Mouse (Mus musculus) heart, embryonic 11.5 days (tissue): ENCODE data around the gene 1700122O11Rik. TPM values are rescaled to one million over a fixed set of nuclear protein-coding genes. Genes with fewer than 3 reads are reported as not detected.

ENCODE experiments used
- ATAC-seq: fragments of 200-750 bp; cut with Nextera tagmentation; replicated peaks from 2 replicates; pipeline ENCODE4 v1.8.0; 2017; ENCODE audit warnings: moderate library complexity; ENCODE audit not compliant: insufficient number of reproducible peaks, low FRiP score, low TSS enrichment
- H3K27ac ChIP-seq: fragments of 300-500 bp; sonication (generic); 2 replicates; pipeline ENCODE4 v1.5.1; 2014; ENCODE audit warnings: mild to moderate bottlenecking, low read depth, low read length
- H3K27me3 ChIP-seq: fragments of 300-500 bp; sonication (generic); 2 replicates; pipeline ENCODE4 v1.6.1; 2014; ENCODE audit warnings: mild to moderate bottlenecking, low read length, mixed read lengths; ENCODE audit not compliant: control insufficient read depth, insufficient read depth
- H3K36me3 ChIP-seq: fragments of 300-500 bp; sonication (generic); 2 replicates; pipeline ENCODE4 v1.6.1; 2014; ENCODE audit warnings: mild to moderate bottlenecking, low read length, moderate library complexity, mixed read lengths; ENCODE audit not compliant: control insufficient read depth, insufficient read depth
- H3K4me1 ChIP-seq: fragments of 300-500 bp; sonication (generic); 2 replicates; pipeline ENCODE4 v1.6.1; 2014; ENCODE audit warnings: low read length; ENCODE audit not compliant: control insufficient read depth, insufficient read depth
- H3K4me2 ChIP-seq: fragments of 300-500 bp; sonication (generic); 2 replicates; pipeline ENCODE4 v1.6.1; 2014; ENCODE audit warnings: mild to moderate bottlenecking, moderate library complexity
- H3K4me3 ChIP-seq: fragments of 300-500 bp; sonication (generic); 2 replicates; pipeline ENCODE4 v1.5.1; 2014; ENCODE audit warnings: low read depth, low read length
- H3K9ac ChIP-seq: fragments of 300-500 bp; sonication (generic); 2 replicates; pipeline ENCODE4 v1.6.1; 2014; ENCODE audit warnings: mild to moderate bottlenecking, low read depth, low read length, moderate library complexity
- H3K9me3 ChIP-seq: fragments of 300-500 bp; sonication (generic); replicated peaks from 2 replicates; pipeline ENCODE4 v1.6.1; 2016; ENCODE audit warnings: low read length; ENCODE audit not compliant: control insufficient read depth
- WGBS: fragments of 180-500 bp; shearing (Covaris S2); extraction: QIAGEN DNeasy Blood & Tissue Kit; methylation state at CpG from one replicate; pipeline ENCODE4 v1.1.7; 2014; ENCODE audit not compliant: insufficient replicate concordance; 5-methylcytosine and 5-hydroxymethylcytosine counted together
- polyA plus RNA-seq: library from polyadenylated mRNA; unstranded; fragments of >200 nt; fragmentation: Nextera tagmentation; extraction: Ambion mirVana; gene quantifications from 2 replicates; pipeline ENCODE4 v1.2.1, GENCODE M21; 2014

The 1700122O11Rik gene
- polyA plus RNA-seq, 1 experiment from 2014 or later = not detected

GRCm38 (mm10) chr17:48016566-48016965 lies 21.5 kb downstream of the 1700122O11Rik start:
- Histone ChIP-seq H3K27ac (no peak overlapping the region), H3K9me3 (no peaks in the 10 kb centered on the region), H3K4me3 (no peak overlapping the region), H3K4me2 (no peak overlapping the region), H3K27me3 (no peaks in the 10 kb centered on the region), H3K36me3 (no peaks in the 10 kb centered on the region), H3K9ac (no peak overlapping the region), H3K4me1 (peaks cover 10% of the 10 kb centered on the region)
- ATAC-seq = no peak
- 66% methylated on average over 5 of the region's 5 CpGs for WGBS

- H3K4me3 ChIP-seq = no peak overlapping the region
- no peaks in the 10 kb centered on the region for H3K9me3 ChIP-seq
- H3K9ac ChIP-seq = no peak overlapping the region
- no peak overlapping the region for H3K27ac ChIP-seq
- H3K4me1 ChIP-seq = peaks cover 24% of the 10 kb centered on the region
- no peak overlapping the region for H3K4me2 ChIP-seq
- ATAC-seq = no peak
- no peaks in the 10 kb centered on the region for H3K27me3 ChIP-seq
- H3K36me3 ChIP-seq = no peaks in the 10 kb centered on the region
- whole genome bisulfite sequencing = 65% methylated on average over 10 of the region's 10 CpGs
These were observed 25.5 kb downstream of the 1700122O11Rik start for GRCm38 (mm10) chr17:48012561-48012960.

GRCm38 (mm10) chr17:48011105-48011504 lies 27.0 kb downstream of the 1700122O11Rik start:
- no peaks in the 10 kb centered on the region for H3K36me3 ChIP-seq
- ATAC-seq = no peak
- no peaks in the 10 kb centered on the region for H3K27me3 ChIP-seq
- peaks cover 29% of the 10 kb centered on the region for H3K4me1 ChIP-seq
- H3K27ac ChIP-seq = no peak overlapping the region
- no peaks in the 10 kb centered on the region for H3K9me3 ChIP-seq
- H3K4me2 ChIP-seq = no peak overlapping the region
- no peak overlapping the region for H3K9ac ChIP-seq
- 92% methylated on average over 12 of the region's 12 CpGs for WGBS
- no peak overlapping the region for H3K4me3 ChIP-seq

DNA sequence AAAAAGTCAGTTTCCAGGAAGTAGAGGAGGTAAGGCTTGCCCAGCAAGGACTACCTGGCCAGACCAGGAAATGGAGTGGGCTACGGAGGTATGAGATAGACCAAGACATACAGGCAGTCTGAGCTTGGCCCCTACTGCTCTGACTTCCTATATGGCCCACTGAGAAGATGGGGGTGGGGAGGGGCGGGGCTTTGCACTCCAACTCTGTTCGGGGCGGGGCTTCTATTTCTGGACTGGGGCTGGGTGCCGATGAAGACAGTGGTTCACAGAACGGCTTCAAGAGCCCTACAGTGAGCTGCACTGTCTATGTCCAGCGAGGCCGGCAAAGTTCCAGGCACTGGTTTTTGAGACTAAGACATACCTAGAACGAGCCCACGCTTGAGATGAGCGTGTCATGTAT lies 27.8 kb downstream of the 1700122O11Rik start:
- no peak overlapping the region for H3K4me3 ChIP-seq
- no peak overlapping the region for H3K9ac ChIP-seq
- peak overlapping the region; percentile 41; the same call in 1 of the 2 replicates for H3K4me2 ChIP-seq
- WGBS = 42% methylated on average over 11 of the region's 11 CpGs
- H3K9me3 ChIP-seq = no peaks in the 10 kb centered on the region
- peak; percentile 52; the same call in 1 of the 2 replicates for ATAC-seq
- no peaks in the 10 kb centered on the region for H3K36me3 ChIP-seq
- H3K27me3 ChIP-seq = no peaks in the 10 kb centered on the region
- H3K4me1 ChIP-seq = peaks cover 34% of the 10 kb centered on the region
- H3K27ac ChIP-seq = peak overlapping the region; percentile 46; the same call in 1 of the 2 replicates

DNA sequence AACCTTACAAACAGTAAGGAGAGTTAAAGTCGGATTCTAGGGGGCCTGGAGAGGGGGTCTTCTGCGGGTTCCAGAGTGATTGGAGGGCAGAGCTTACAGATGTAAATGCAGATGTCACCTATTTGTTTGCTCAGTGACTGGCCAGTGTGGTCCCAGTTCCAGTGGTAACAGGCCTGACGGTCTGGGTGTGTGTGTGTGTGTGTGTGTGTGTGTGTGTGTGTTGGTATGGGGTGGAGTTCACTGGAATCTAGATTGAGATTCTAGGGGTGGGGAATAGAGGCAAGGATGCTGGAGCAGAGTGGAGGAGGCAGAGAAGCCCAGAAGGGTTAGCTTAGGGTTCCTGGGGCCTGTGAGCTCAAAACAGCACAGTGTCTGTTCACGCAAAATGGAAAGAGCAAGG lies 32.3 kb downstream of the 1700122O11Rik start:
- no peaks in the 10 kb centered on the region for H3K9me3 ChIP-seq
- ATAC-seq = no peak
- H3K9ac ChIP-seq = 0 out of 2 replicates have a peak overlapping the region, but pooled peaks have one; percentile 22
- no peaks in the 10 kb centered on the region for H3K27me3 ChIP-seq
- peaks cover 54% of the 10 kb centered on the region for H3K4me1 ChIP-seq
- no peaks in the 10 kb centered on the region for H3K36me3 ChIP-seq
- no peak overlapping the region for H3K4me3 ChIP-seq
- peak overlapping the region; percentile 70; the same call in 1 of the 2 replicates for H3K27ac ChIP-seq
- no peak overlapping the region for H3K4me2 ChIP-seq
- 52% methylated on average over 4 of the region's 4 CpGs for WGBS

DNA sequence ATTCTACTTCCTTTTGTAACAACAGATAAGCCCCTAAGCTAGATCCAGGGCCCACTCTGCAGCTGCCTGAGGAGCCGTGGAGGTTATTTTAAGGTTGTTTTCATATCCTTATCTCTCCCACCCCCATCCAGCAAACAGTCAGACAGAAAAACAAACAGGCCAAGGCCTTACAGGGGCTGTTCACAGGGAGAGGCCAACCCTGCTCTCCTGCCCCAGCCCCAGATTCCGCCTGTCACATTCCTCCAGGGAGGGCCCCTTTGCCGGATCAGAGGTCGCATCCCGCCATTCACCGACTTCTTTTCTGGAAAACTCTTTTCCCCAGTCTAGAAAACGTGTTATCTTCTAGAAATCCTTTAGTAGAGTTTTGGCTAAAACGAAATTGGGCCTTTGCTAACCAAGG lies 33.0 kb downstream of the 1700122O11Rik start:
- Histone ChIP-seq H3K36me3 (no peaks in the 10 kb centered on the region), H3K27me3 (no peaks in the 10 kb centered on the region), H3K4me3 (no peak overlapping the region), H3K4me2 (peak overlapping the region; percentile 2), H3K9me3 (no peaks in the 10 kb centered on the region), H3K27ac (peak overlapping the region; percentile 70), H3K4me1 (peaks cover 54% of the 10 kb centered on the region), H3K9ac (peak overlapping the region; percentile 61; the same call in 1 of the 2 replicates)
- 7% methylated on average over 8 of the region's 8 CpGs for WGBS
- 0 out of 2 replicates have a peak, but pooled peaks have one; percentile 44 for ATAC-seq

GRCm38 (mm10) chr17:48004619-48005018 lies 33.5 kb downstream of the 1700122O11Rik start:
- Histone ChIP-seq H3K27me3 (no peaks in the 10 kb centered on the region), H3K4me1 (peaks cover 54% of the 10 kb centered on the region), H3K9ac (peak overlapping the region; percentile 61; the same call in 1 of the 2 replicates), H3K9me3 (no peaks in the 10 kb centered on the region), H3K36me3 (no peaks in the 10 kb centered on the region), H3K4me3 (no peak overlapping the region), H3K4me2 (peak overlapping the region; percentile 2), H3K27ac (peak overlapping the region; percentile 70)
- no peak for ATAC-seq
- 40% methylated on average over 9 of the region's 9 CpGs for WGBS

- no peaks in the 10 kb centered on the region for H3K27me3 ChIP-seq
- 73% methylated on average over 4 of the region's 4 CpGs for WGBS
- H3K4me1 ChIP-seq = peaks cover 49% of the 10 kb centered on the region
- peak overlapping the region; percentile 67 for H3K9ac ChIP-seq
- ATAC-seq = no peak
- no peaks in the 10 kb centered on the region for H3K36me3 ChIP-seq
- H3K4me2 ChIP-seq = peak overlapping the region; percentile 79
- no peaks in the 10 kb centered on the region for H3K9me3 ChIP-seq
- H3K4me3 ChIP-seq = peak overlapping the region; percentile 39; the same call in 1 of the 2 replicates
- peak overlapping the region; percentile 90 for H3K27ac ChIP-seq
These were observed 35.6 kb downstream of the 1700122O11Rik start for GRCm38 (mm10) chr17:48002486-48002885.
